Mouse (Mus musculus) left cerebral cortex, postnatal 25 days (tissue): ENCODE results near the gene Poc1a. TPM values are rescaled to one million over a fixed set of nuclear protein-coding genes. Genes with fewer than 3 reads are reported as not detected.

Source experiments
- DNase-seq, 2 experiments: peaks; one replicate each; pipeline ENCODE4 v3.0.0; 2022; ENCODE audit warnings: low spot score in 2 of 2, mixed read lengths in 1 of 2
- intact Hi-C: fragments of 180-260 bp; cut with DNase I; formaldehyde crosslinking; loops from one replicate; pipeline ENCODE4 v1.15.1; 2025
- total RNA-seq, 2 experiments: library from RNA; stranded (reverse); gene quantifications; 2 replicates each; pipeline ENCODE4 v1.2.3; 2021

Gene Poc1a
- total RNA-seq, 2 experiments from 2014 or later = 17.2 to 18.9 TPM

DNA sequence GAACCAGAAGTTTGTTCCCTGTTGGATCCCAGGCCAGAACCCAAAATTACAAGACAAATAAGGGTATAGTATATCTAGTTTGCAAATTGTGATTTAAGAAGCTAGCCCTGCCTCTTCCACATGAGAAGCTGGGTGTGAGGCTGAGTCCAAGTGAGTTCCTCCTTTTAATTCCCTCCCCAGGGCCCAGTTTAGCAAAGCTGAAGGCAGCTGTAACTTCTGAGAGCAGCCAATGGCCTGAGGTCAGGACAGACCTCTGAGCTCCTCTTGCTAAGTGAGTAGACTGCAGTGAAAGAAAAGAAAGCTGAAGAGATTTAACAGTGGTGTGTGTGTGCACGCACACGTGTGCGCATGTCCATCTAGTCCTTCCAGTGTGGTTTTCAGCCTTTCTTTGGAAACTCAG, 41.6 kb downstream of the Poc1a start:
- intact Hi-C loops = no loop called here
- peak in 1 of 2 experiments; percentile 38 for DNase-seq

GRCm38 (mm10) chr9:106326241-106326640, 45.4 kb downstream of the Poc1a start:
- intact Hi-C loops = no loop called here
- no peak for DNase-seq

- intact Hi-C loops = no loop called here
These were observed 46.4 kb downstream of the Poc1a start for GRCm38 (mm10) chr9:106327125-106327809.

GRCm38 (mm10) chr9:106328068-106328610, 47.3 kb downstream of the Poc1a start:
- DNase-seq = no peak
- intact Hi-C loops = no loop called here

More at GRCm38 (mm10) chr9:106327125-106327809, 46.4 kb downstream of the Poc1a start:
- DNase-seq = peak; percentile 54 to 89

DNA sequence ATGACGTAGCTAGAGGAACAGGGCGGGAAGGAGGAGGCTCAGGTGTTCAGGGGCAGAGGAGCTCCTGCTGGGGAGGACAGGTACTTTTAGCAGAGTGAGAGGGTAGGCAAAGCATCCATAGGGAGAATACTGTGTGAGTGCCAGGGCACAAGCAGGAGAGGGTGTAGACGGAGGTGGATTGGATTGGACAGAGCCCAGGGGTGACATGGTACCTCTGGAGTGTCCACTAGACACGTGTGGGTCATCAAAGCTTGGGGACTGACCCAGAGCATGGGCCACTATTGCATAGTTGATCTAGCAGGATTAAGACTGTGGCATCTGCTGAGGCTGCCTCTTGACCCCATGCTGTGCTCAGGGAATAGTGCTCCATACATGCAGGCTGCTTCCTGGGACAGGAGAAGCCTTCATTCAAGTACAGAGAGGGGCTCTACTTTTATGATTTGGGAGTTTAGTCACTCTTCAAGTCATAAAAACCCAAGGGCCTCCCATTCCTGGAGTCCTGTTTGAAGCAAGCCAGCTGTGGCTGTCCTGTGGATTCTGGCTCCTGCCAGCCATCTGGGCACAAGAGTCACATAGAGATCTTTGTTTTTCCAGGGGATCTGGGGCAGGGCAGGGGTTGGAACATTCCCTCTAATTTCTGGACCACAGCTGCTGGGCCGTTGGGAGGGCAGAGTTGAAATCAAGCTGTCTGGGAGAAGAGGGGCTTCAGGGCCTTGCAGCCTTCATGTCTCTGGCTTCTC, 48.1 kb downstream of the Poc1a start:
- DNase-seq = no peak
- intact Hi-C loops = no loop called here

GRCm38 (mm10) chr9:106332746-106333145, 51.9 kb downstream of the Poc1a start:
- intact Hi-C loops = no loop called here
- DNase-seq = peak in 1 of 2 experiments; percentile 38

DNA sequence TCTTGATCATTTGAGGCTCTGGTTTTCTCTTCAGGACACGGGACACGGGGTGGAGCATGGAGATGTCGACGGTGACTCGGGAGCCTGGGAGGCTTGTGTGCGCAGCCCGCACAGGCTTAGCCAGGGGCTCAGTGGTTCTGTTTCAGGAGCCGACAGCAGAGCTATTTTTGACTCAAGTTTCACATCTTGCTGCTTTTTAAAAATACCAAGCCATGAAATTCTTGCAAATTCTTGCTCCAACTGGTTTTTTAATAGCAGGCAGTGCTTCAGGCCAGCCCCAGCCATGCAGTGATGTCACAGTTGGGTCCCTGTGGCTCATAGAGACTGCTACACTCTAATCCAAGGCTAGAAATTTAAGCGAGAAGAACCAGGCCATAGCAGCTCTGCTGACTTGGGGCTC, 56.8 kb downstream of the Poc1a start:
- DNase-seq = peak; percentile 57 to 87
- intact Hi-C loops = no loop called here

- DNase-seq = no peak
- intact Hi-C loops = no loop called here
These were observed 57.8 kb downstream of the Poc1a start for GRCm38 (mm10) chr9:106338462-106339172.

DNA sequence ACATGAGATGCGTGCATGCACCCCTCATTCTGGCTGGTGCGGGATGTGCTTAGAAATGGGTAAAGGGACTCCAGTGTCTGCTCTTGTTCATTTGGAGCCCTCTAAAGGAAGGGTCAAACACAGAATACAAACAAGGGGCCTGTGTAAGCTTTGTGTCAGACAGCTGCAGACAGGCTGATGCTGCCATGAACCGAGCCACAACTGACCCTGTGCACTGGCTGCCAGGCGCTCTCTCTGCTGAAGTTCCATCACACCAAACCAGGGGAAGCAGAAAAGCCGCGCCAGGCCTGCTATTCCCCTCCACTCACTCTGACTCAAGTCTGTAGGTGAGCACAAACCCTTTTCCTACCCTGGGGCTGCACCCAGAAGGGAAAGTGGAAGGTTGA, 58.3 kb downstream of the Poc1a start:
- DNase-seq = no peak
- intact Hi-C loops = no loop called here

DNA sequence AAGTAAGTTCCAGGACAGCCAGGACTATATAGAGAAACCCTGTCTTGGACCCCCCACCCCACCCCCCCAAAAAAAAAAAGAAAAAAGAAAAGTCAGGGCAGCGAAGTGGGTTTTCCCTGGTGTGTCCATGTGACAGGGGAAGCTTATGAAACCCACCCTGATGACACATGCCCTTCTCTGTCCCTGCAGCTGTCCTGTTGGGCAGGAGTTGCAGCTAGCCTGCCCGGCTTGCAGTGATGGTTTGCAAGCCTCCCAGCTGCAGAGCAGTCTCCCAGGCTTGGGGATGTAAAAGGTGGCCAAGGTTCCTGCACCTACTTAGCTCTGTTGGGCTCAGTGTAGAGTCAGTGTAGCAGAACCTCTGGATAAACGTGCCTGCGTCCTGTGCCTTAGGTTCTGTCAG, 58.9 kb downstream of the Poc1a start:
- DNase-seq = no peak
- intact Hi-C loops = no loop called here

- DNase-seq = no peak
- intact Hi-C loops = no loop called here
These were observed 59.8 kb downstream of the Poc1a start for GRCm38 (mm10) chr9:106340501-106341312.

GRCm38 (mm10) chr9:106341313-106341686, 60.4 kb downstream of the Poc1a start:
- intact Hi-C loops = no loop called here
- no peak for DNase-seq

GRCm38 (mm10) chr9:106342573-106342972, 61.7 kb downstream of the Poc1a start:
- DNase-seq = peak in 1 of 2 experiments; percentile 62
- intact Hi-C loops = no loop called here

GRCm38 (mm10) chr9:106345167-106345566, 64.3 kb downstream of the Poc1a start:
- intact Hi-C loops = loop anchor here (2.0 to 5.0 kb wide), 3 partner anchors 22 to 74 kb away; no protein-coding TSS in a partner anchor
- DNase-seq = peak in 1 of 2 experiments; percentile 85

DNA sequence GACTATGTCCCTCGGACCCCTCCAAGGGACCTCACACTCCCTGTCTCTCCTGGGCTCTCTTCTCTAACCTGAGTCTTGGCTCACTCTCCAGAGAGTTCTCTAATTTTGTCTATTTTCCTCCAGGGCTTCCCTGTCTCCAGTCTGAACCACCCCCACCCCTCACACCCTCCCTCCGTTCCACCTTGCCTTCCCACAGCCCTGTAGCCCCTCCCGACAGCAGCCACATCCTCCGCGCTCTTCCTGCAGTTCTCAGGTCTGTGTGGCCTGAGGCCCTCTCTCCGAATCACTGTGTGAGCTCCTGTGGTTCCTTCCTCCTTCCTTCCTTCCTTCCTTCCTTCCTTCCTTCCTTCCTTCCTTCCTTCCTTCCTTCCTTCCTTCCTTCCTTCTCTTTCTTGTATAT, 64.8 kb downstream of the Poc1a start:
- DNase-seq = no peak
- intact Hi-C loops = loop anchor here (2.0 to 5.0 kb wide), 3 partner anchors 21 to 73 kb away; no protein-coding TSS in a partner anchor

DNA sequence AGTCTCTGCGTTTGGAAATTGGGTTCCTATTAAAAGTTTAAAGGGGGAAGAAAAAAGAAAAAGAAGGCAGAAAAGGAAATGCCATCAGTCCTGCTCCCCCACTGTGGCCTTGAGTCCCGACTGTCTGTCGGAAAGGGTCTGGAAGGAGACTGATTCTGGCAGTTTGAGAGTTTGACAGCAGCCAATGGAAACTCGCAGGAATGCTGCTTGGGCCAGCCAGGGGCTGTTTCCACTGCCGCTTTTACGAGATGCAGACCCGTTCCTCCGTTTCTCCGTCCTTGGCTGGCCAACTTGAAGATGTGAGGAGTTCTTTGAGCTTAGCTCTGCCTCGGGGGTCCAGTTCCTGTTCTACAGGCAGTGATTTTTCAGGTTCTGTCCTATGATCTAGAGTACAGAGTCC, 67.4 kb downstream of the Poc1a start:
- no peak for DNase-seq
- intact Hi-C loops = loop anchor here (5.0 kb wide), 1 partner anchor 41 kb away; no protein-coding TSS in a partner anchor

GRCm38 (mm10) chr9:106349075-106349474, 68.2 kb downstream of the Poc1a start:
- intact Hi-C loops = loop anchor here (5.0 kb wide), 1 partner anchor 42 kb away; no protein-coding TSS in a partner anchor
- no peak for DNase-seq

DNA sequence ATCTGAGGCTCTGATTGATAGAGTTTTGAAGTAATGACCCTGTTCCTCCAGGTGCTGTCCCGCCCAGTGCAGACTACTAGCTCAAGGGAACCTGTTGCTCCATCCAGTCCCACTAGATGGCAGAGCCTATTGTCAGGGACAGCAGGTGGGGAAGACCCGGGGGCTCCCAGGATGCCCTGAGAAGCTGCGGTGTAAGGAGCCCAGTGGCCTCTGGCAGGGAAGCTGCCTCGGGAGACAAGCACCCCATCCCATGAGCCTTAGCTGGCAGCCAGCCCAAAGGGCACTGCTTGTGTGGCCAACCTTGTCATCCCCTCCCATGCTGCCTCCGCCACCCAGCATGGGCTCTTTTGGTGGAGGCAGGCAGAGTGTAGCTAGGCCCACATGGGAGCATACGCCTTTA, 70.3 kb downstream of the Poc1a start:
- no peak for DNase-seq
- intact Hi-C loops = no loop called here

GRCm38 (mm10) chr9:106353779-106354178, 72.9 kb downstream of the Poc1a start:
- DNase-seq = no peak
- intact Hi-C loops = no loop called here
